In genomic region chr17:29264760-29265159, GRCm38 (mm10) we compare ENCODE assay signal across 8 mouse cellular contexts. TPM values are rescaled to one million over a fixed set of nuclear protein-coding genes. Genes with fewer than 3 reads are reported as not detected.
DNase-seq lines count a peak whose midpoint lies in the region; ATAC-seq and TF ChIP-seq lines count a peak whose summit lies in the region.

No protein-coding gene starts in this region.

- whole genome bisulfite sequencing in heart, adult 2 months: 67% methylated on average over 5 of the region's 5 CpGs
- 83% methylated on average over 5 of the region's 5 CpGs for WGBS in forebrain, postnatal 0 days
- 44% methylated on average over 5 of the region's 5 CpGs for WGBS in liver, postnatal 0 days (ENCODE audit: insufficient replicate concordance)

- TF ChIP-seq EP300 in heart, adult 2 months (IDR thresholded peaks at IDR 0.05; ENCODE audit: insufficient read depth, low read depth, low read length): no peak
- TF ChIP-seq EP300 in liver, postnatal 0 days (IDR thresholded peaks at IDR 0.05; ENCODE audit: low read depth): no peak

- intact Hi-C loops in heart, adult 2 months (cut with DNase I): loop anchor here (5.0 kb wide), 2 partner anchors 93 to 228 kb away; partner anchors contain the start of gene Pim1
- intact Hi-C loops in heart, postnatal 14 days (cut with DNase I): loop anchor here (5.0 kb wide), 1 partner anchor 248 kb away; no protein-coding TSS in a partner anchor

- no peak for DNase-seq in heart, adult 2 months
- no peak for DNase-seq in heart, postnatal 14 days
- DNase-seq in forebrain, postnatal 0 days: no peak
- no peak for DNase-seq in liver, postnatal 0 days
- no peak for DNase-seq in left cerebral cortex, adult 11 months (ENCODE audit: low spot score)
- no peak for DNase-seq in retina, embryonic 14.5 days (ENCODE audit: low spot score)
- no peak for DNase-seq in adrenal gland, adult 8-10 months

- peak overlapping the region; percentile 66 for H3ac ChIP-seq in C2C12 (ENCODE audit: control insufficient read depth, insufficient read length, low read depth)

- H3K27me3 ChIP-seq in heart, adult 2 months (ENCODE audit: control insufficient read depth, insufficient read depth, low read length): no peaks in the 10 kb centered on the region
- H3K27me3 ChIP-seq in C2C12 (ENCODE audit: control insufficient read depth, insufficient read depth, insufficient read length): no peaks in the 10 kb centered on the region
- no peaks in the 10 kb centered on the region for H3K27me3 ChIP-seq in forebrain, postnatal 0 days (ENCODE audit: insufficient read depth, low read length)
- H3K27me3 ChIP-seq in liver, postnatal 0 days (ENCODE audit: insufficient read depth, low read length): no peaks in the 10 kb centered on the region

- H3K4me3 ChIP-seq in heart, adult 2 months: no peak overlapping the region; the same call in 1 of the 2 replicates
- H3K4me3 ChIP-seq in C2C12 (ENCODE audit: insufficient read depth, poor library complexity, severe bottlenecking): no peak overlapping the region
- H3K4me3 ChIP-seq in forebrain, postnatal 0 days (ENCODE audit: low read depth, low read length): no peak overlapping the region
- H3K4me3 ChIP-seq in liver, postnatal 0 days (ENCODE audit: low read depth, low read length): no peak overlapping the region; the same call in 1 of the 2 replicates

- H3K27ac ChIP-seq in heart, adult 2 months: peak overlapping the region; percentile 98
- peak overlapping the region; percentile 96; the same call in 1 of the 2 replicates for H3K27ac ChIP-seq in forebrain, postnatal 0 days (ENCODE audit: low read depth, low read length)
- peak overlapping the region; percentile 97 for H3K27ac ChIP-seq in liver, postnatal 0 days (ENCODE audit: low read depth)

- no peak overlapping the region for H3K9ac ChIP-seq in heart, adult 2 months (ENCODE audit: low read depth, low read length)
- no peak overlapping the region for H3K9ac ChIP-seq in forebrain, postnatal 0 days
- H3K9ac ChIP-seq in liver, postnatal 0 days (replicated peaks): peak overlapping the region; percentile 80

- H3K9me3 ChIP-seq in forebrain, postnatal 0 days (ENCODE audit: low read length): no peaks in the 10 kb centered on the region
- no peaks in the 10 kb centered on the region for H3K9me3 ChIP-seq in liver, postnatal 0 days (ENCODE audit: low read length)

- no peak for ATAC-seq in forebrain, postnatal 0 days
- no peak for ATAC-seq in liver, postnatal 0 days

- H3K79me2 ChIP-seq in heart, adult 2 months (replicated peaks; ENCODE audit: control insufficient read depth, insufficient read depth, low read length): no peaks in the 10 kb centered on the region
- H3K79me2 ChIP-seq in C2C12 (ENCODE audit: control insufficient read depth, insufficient read depth): peaks cover 43% of the 10 kb centered on the region

- no peak for TF ChIP-seq CTCF in heart, adult 2 months (IDR thresholded peaks at IDR 0.05)
- TF ChIP-seq CTCF in C2C12 (IDR thresholded peaks at IDR 0.05; ENCODE audit: control insufficient read depth, insufficient read depth, insufficient read length): no peak
- TF ChIP-seq CTCF in forebrain, postnatal 0 days (IDR thresholded peaks at IDR 0.05; ENCODE audit: low read depth): no peak
- no peak for TF ChIP-seq CTCF in liver, postnatal 0 days (IDR thresholded peaks at IDR 0.05; ENCODE audit: low read depth)

- peaks cover 26% of the 10 kb centered on the region for H3K79me3 ChIP-seq in C2C12 (ENCODE audit: low read depth)

- TF ChIP-seq POLR2A in heart, adult 2 months (IDR thresholded peaks at IDR 0.05; ENCODE audit: insufficient read depth, low read depth, low read length): no peak

- peak overlapping the region; percentile 62; the same call in 1 of the 2 replicates for H3K4me2 ChIP-seq in forebrain, postnatal 0 days (ENCODE audit: low read depth)
- H3K4me2 ChIP-seq in liver, postnatal 0 days (ENCODE audit: low read depth, low read length): peak overlapping the region; percentile 74

- no peaks in the 10 kb centered on the region for H3K36me3 ChIP-seq in heart, adult 2 months (ENCODE audit: control insufficient read depth, insufficient read depth, low read length)
- peaks cover 6% of the 10 kb centered on the region for H3K36me3 ChIP-seq in C2C12 (ENCODE audit: control insufficient read depth, insufficient read depth)
- H3K36me3 ChIP-seq in forebrain, postnatal 0 days (ENCODE audit: insufficient read depth): no peaks in the 10 kb centered on the region; the same call in 1 of the 2 replicates
- 0 out of 2 replicates have a peak, but pooled peaks cover 5% of the 10 kb centered on the region for H3K36me3 ChIP-seq in liver, postnatal 0 days (replicated peaks; ENCODE audit: insufficient read depth, low read length)

- peaks cover 1% of the 10 kb centered on the region for H3K4me1 ChIP-seq in heart, adult 2 months (ENCODE audit: control insufficient read depth, insufficient read depth, low read length)
- H3K4me1 ChIP-seq in forebrain, postnatal 0 days (ENCODE audit: insufficient read depth): peaks cover 24% of the 10 kb centered on the region
- peaks cover 32% of the 10 kb centered on the region for H3K4me1 ChIP-seq in liver, postnatal 0 days (ENCODE audit: insufficient read depth)

TF ChIP-seq in C2C12, 6 proteins besides CTCF, POLR2A, EP300 and RAD21:
- TF ChIP-seq FOSL1 (IDR thresholded peaks at IDR 0.05; ENCODE audit: insufficient read depth, low read length, poor library complexity, severe bottlenecking) (no peak), MAX (IDR thresholded peaks at IDR 0.05) (no peak), CEBPB (IDR thresholded peaks at IDR 0.05; ENCODE audit: low read depth) (no peak), USF1 (IDR thresholded peaks at IDR 0.05; ENCODE audit: low read depth) (no peak), MYOD1 (IDR thresholded peaks at IDR 0.05; ENCODE audit: control insufficient read depth, insufficient read length, low read depth) (no peak), MYOG (IDR thresholded peaks at IDR 0.05; ENCODE audit: control insufficient read depth, extremely low read depth, insufficient read length) (no peak)

RNA-seq across cellular contexts. Expression of gene Ppil1, which starts 0.8 kb away (rescaled TPM):
- total RNA-seq in heart, adult 2 months (2021): 10 to 100 TPM; 28.4 to 31.1 TPM
- 33.2 and 41.7 TPM in 2 replicates for polyA plus RNA-seq in heart, adult 2 months (2012; rRNA removed)
- total RNA-seq in heart, postnatal 14 days (2021): 10 to 100 TPM; 28.8 to 33.5 TPM
- polyA plus RNA-seq in C2C12 (2012; fragmentation: generic; extraction: Trizol): 77.7 TPM
- total RNA-seq in forebrain, postnatal 0 days (2014; rRNA removed): 67.8 and 79.7 TPM in 2 replicates
- polyA plus RNA-seq in forebrain, postnatal 0 days (2015; fragmentation: Nextera tagmentation; extraction: Ambion mirVana): 103 and 106 TPM in 2 replicates
- polyA plus RNA-seq in liver, postnatal 0 days (2015; fragmentation: Nextera tagmentation; extraction: Ambion mirVana): 36.1 and 42.1 TPM in 2 replicates
- total RNA-seq in adrenal gland, adult 8-10 months (2022): 10 to 100 TPM; 24.3 to 27.2 (median 25.8) TPM

RNA-seq across cellular contexts. Expression of gene BC004004, which starts 3.8 kb away (rescaled TPM):
- 100 to 1,000 TPM; 264 to 318 TPM for total RNA-seq in heart, adult 2 months (2021)
- polyA plus RNA-seq in heart, adult 2 months (2012; rRNA removed): 184 and 264 TPM in 2 replicates
- 100 to 1,000 TPM; 189 to 195 TPM for total RNA-seq in heart, postnatal 14 days (2021)
- polyA plus RNA-seq in C2C12 (2012; fragmentation: generic; extraction: Trizol): 59.4 TPM
- total RNA-seq in forebrain, postnatal 0 days (2014; rRNA removed): 121 and 128 TPM in 2 replicates
- 153 and 174 TPM in 2 replicates for polyA plus RNA-seq in forebrain, postnatal 0 days (2015; fragmentation: Nextera tagmentation; extraction: Ambion mirVana)
- polyA plus RNA-seq in liver, postnatal 0 days (2015; fragmentation: Nextera tagmentation; extraction: Ambion mirVana): 101 and 105 TPM in 2 replicates
- total RNA-seq in adrenal gland, adult 8-10 months (2022): 100 to 1,000 TPM in 3 of 4 experiments, 10 to 100 TPM in 1; 96.9 to 138 (median 122) TPM

RNA-seq across cellular contexts. Expression of gene Cpne5, which starts 26.8 kb away (rescaled TPM):
- total RNA-seq in heart, adult 2 months (2021): 1 to 10 TPM; 4.4 to 5.2 TPM
- 10.7 and 11.2 TPM in 2 replicates for polyA plus RNA-seq in heart, adult 2 months (2012; rRNA removed)
- 1 to 10 TPM; 2.3 to 3.9 TPM for total RNA-seq in heart, postnatal 14 days (2021)
- 0.16 TPM for polyA plus RNA-seq in C2C12 (2012; fragmentation: generic; extraction: Trizol)
- 46.2 and 60.0 TPM in 2 replicates for total RNA-seq in forebrain, postnatal 0 days (2014; rRNA removed)
- 48.6 and 61.6 TPM in 2 replicates for polyA plus RNA-seq in forebrain, postnatal 0 days (2015; fragmentation: Nextera tagmentation; extraction: Ambion mirVana)
- polyA plus RNA-seq in liver, postnatal 0 days (2015; fragmentation: Nextera tagmentation; extraction: Ambion mirVana): 0.33 and 0.46 TPM in 2 replicates
- total RNA-seq in adrenal gland, adult 8-10 months (2022): under 1 TPM; 0.22 to 0.52 (median 0.37) TPM

RNA-seq across cellular contexts. Expression of gene Pi16, which starts 52.7 kb away (rescaled TPM):
- 10 to 100 TPM; 24.1 to 40.7 TPM for total RNA-seq in heart, adult 2 months (2021)
- 63.1 and 73.5 TPM in 2 replicates for polyA plus RNA-seq in heart, adult 2 months (2012; rRNA removed)
- 10 to 100 TPM; 34.3 to 47.8 TPM for total RNA-seq in heart, postnatal 14 days (2021)
- polyA plus RNA-seq in C2C12 (2012; fragmentation: generic; extraction: Trizol): 0.55 TPM
- total RNA-seq in forebrain, postnatal 0 days (2014; rRNA removed): 3.5 and 5.7 TPM in 2 replicates
- polyA plus RNA-seq in forebrain, postnatal 0 days (2015; fragmentation: Nextera tagmentation; extraction: Ambion mirVana): 1.7 and 2.0 TPM in 2 replicates
- polyA plus RNA-seq in liver, postnatal 0 days (2015; fragmentation: Nextera tagmentation; extraction: Ambion mirVana): 2.1 and 2.2 TPM in 2 replicates
- 10 to 100 TPM in 3 of 4 experiments, 1 to 10 TPM in 1; 9.0 to 16.7 (median 14.0) TPM for total RNA-seq in adrenal gland, adult 8-10 months (2022)
